Mouse (Mus musculus) brain, embryonic 18.5 days (tissue): Measurements from ENCODE around the gene Zfp800.

Experiments used
- DNase-seq: peaks from one replicate; pipeline ENCODE4 v3.0.0-alpha.2; 2012; ENCODE audit warnings: low read depth, low spot score

The Zfp800 gene

DNA sequence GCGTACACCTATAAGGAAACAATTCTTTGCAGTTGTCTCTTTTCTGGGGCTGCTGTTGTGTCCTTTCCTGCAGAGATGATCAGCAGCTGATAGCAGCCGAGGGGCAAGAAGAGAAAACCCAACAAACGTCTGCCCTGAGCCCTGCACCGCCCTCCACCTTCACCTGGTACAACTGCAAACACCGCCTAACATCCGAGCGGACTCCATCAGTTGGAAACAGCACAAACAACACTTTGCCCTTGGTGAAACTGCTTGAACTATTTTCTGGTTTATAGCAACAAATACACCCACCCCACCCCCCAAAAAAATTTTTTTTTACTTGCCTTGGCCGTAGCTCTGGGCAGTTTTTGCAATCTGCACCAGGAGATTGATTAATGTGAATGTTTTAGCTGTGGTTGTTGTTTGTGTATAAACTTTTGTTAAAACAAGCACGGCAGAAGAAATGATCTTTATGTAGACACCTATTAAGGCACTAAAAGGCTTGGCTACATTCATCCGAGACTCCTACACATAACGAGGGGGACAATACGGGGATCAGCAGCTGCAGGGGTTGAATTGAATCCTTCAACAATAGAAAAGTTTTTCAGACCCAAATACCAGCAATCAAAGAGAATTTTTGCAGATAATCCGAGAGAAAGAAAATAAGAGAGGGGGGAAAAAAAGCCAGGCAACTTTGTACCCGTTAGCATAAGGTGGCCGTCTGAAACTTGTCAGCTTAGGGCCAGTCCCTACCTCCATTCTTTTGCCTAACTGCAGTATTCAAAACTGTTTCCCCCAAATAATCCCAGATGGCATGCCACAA is 1.6 kb downstream of the Zfp800 start:
- no peak for DNase-seq

DNA sequence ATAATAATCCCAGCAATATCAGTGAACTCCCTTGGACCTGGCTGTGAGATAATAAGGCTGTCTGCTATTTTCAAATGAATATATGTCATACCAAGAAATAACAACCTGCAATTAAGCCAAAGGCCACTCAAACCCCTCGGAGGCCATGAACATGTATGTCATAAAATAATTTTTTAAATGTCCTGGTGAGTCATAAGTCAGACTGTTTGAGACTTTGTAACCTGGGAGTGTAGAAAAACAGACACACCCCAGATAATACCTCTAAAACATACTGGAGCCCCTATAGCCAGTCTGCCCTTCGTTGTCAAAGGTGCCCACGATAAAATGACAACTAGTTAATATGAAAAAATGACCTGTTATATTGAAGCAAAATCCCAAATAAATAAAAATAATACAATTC is 8.8 kb downstream of the Zfp800 start:
- no peak for DNase-seq

- DNase-seq: no peak
Measured at GRCm38 (mm10) chr6:28385169-28385568, 12.6 kb downstream of the Zfp800 start.

GRCm38 (mm10) chr6:28381983-28382382 is 15.8 kb downstream of the Zfp800 start:
- DNase-seq: no peak

DNA sequence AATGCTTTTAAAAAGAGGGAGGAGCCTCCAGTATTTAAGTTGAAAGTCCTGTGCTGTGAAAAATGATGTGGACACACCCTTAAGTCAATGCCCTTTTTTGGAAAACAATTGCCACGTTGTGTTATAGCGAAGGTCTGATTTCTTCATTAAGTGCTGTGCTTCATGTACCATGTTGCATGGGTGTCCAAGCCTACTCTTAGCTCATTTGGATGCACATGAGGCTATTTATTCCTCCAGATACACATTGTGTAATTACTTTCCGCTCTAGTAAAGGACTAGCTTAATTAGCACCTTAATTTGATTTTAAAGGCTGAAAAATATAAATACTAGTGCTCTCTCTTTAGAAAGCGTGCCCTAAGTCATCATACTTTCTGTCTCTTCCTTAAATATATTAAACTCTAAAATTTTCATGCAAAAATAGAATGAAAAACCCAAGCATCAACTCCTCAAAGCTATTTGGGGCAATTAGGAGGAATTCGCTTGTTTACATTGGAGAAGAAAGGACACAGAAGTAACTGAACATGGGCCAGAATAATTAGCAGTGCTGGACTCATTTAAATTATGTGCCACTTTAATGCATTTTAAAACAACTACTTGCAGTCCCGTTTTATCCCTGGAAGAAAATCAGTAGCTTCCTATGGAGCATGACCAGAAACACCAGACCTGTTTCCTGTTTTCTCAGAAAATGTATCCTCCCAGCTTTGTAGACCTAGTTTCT is 27.7 kb downstream of the Zfp800 start:
- DNase-seq: no peak

DNA sequence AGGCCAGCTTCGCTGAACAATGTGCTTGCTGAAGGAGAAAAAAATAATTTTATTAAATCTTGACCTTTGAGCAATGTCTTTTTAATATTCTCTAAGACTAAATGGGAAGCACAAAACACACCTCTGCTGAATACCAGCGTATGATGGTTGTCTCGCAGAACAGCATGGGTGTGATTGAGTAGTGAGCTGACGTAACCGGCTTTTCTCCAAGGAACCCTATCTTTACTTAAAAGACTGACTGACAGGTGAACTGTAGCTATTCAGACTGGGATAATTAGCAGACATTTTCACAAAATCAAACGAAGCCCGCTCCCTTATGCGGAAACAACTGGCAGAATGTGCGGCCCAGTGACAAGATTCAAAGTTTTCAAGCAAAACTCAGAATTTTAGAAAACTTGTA is 30.2 kb downstream of the Zfp800 start:
- no peak for DNase-seq

GRCm38 (mm10) chr6:28351066-28351465 is 46.7 kb downstream of the Zfp800 start:
- no peak for DNase-seq

DNA sequence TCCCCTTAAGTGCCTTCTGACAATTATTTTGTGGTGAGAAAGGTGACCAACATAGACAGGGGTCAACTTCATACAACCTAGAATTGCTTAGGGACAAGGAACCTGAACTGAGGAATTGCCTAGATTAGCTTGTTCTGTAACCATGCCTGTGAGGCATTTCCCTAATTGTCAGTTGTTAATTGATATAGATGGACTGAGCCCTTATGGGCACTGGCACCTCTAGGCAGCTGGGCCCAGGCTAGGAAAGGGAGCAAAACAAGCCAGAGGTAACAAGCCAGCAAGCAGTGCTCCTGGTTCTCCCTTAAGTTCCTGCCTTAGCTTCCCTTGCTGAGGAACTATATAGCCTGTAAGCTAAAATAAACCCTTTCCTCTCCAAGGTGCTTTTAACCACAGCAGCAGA is 52.1 kb downstream of the Zfp800 start:
- DNase-seq: no peak

DNA sequence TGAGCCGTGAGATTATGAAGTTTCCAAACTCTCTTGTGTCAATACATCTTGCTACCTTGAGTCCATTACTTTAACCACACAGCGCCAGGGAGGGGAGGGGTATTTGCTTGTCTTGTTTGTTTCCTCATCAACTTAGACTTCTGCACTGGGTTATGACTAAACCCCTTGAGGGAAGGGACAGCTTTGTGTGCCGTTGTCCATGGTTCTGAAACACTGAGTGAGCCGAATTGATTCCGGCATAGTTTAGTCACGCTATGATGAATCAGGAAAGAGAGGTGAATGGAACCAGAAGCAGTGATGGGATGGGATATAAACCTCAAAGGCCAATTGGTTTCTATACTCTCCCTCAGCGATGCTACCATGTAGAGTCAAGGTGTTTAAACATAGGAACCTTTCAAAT is 52.6 kb downstream of the Zfp800 start:
- DNase-seq: no peak

GRCm38 (mm10) chr6:28342863-28343262 is 54.9 kb downstream of the Zfp800 start:
- no peak for DNase-seq

- no peak for DNase-seq
Measured at GRCm38 (mm10) chr6:28341174-28341573, 56.6 kb downstream of the Zfp800 start.

- DNase-seq: no peak
Measured at GRCm38 (mm10) chr6:28339410-28339809, 58.4 kb downstream of the Zfp800 start.

- no peak for DNase-seq
Measured at GRCm38 (mm10) chr6:28333696-28334095, 64.1 kb downstream of the Zfp800 start.

DNA sequence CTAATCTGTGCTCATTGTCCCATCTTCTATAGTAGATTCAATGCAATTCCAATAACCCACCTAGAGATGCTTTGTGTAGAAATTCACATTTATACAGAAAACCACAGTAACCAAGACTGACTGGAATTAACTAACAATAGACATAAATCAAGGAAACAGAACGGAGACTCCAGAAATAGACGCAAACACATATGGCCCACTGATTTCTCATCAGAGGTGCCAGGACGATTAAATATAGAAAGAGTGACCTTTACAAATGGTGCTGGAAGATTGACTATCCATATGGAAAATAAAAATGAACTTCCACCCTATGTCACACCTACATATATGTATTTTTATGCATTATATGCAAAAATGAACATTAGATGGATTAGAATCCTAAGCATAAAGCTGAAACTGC is 65.3 kb downstream of the Zfp800 start:
- DNase-seq: no peak

DNA sequence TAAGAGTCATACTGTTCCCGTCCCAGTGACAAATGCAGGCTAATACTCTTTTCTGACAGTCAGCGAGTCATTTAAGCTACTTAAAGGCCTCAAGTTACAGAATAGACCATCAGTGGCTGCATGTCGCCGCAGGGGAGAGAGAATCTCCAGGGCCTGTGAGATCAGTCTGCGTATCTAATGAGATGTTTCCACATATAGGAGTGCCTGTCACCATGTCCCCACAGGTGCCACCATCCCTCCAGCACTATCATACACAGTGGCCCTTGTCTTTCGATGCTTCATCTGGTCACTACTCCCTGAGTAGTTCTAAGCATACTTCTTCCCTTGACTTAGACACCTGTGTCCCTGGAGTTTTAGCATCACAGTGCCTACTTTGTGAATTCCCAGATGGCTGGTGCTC is 68.0 kb downstream of the Zfp800 start:
- DNase-seq: no peak

DNA sequence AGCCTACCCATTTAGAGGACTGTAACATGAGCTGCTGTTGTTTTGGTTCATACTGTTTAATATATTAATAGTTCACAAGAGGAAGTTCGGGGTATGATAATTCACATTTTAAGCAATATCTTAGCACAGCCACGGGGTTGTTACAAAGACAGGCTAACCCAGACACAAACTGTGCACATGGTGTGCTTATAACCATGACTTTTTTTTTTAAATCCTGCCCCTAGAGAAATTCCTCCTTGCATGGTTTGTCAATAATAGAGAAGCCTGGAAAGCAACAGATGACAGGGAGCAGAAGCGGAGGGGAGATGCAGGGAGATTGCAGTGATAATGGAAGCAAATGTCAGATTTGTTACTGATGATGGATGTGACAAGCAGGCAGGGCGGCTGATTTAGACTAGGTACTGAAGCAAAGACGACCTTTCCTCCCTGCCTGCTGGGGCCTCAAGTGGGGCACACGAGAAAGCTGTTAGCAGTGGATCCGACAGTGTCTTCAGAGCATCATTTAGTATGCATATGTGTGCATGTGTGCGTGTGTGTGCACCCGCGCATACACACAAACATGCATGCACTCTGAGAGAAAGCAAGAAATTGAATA is 68.7 kb downstream of the Zfp800 start:
- no peak for DNase-seq

GRCm38 (mm10) chr6:28326720-28327119 is 71.1 kb downstream of the Zfp800 start:
- no peak for DNase-seq

- no peak for DNase-seq
Measured at GRCm38 (mm10) chr6:28322399-28322798, 75.4 kb downstream of the Zfp800 start.

DNA sequence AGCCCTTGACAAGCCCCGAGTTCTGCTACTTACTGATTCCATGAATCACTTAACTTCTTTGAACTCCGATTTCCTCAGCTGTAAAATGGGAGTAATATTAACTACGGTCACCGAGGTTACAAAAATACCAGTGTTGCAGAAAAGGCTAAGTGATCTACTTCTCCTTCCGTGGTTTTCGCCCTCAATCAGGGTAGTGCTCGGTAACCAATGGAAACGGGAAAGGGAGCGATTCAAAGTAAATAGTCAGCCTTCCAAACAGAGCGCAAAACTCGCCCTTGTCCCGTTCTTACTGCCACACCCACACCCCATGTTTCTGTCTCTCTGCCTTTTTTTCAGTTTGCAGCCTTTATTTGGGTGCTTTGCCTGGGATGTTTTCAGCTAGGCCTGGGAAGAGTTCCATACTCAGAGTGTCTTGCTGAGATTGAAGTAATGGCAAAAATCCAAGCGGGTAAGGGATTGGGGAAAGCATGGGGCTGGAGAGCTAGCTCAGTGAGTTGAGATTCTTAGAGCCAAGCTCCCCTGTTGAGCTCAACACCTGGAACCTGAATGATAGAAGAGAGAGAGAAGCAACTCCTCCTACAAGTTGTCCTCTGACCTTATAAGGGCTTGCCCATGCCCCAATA is 78.0 kb downstream of the Zfp800 start:
- no peak for DNase-seq

- no peak for DNase-seq
Measured at GRCm38 (mm10) chr6:28318820-28319573, 78.8 kb downstream of the Zfp800 start.

GRCm38 (mm10) chr6:28315208-28315607 is 82.6 kb downstream of the Zfp800 start:
- DNase-seq: no peak

- no peak for DNase-seq
Measured at GRCm38 (mm10) chr6:28312067-28312466, 85.7 kb downstream of the Zfp800 start.
